Mouse (Mus musculus): ENCODE results near the gene Prtn3. TPM values are rescaled to one million over a fixed set of nuclear protein-coding genes. Genes with fewer than 3 reads are reported as not detected.

The Prtn3 gene
- polyA plus RNA-seq, 1 experiment = 3.6 TPM

DNA sequence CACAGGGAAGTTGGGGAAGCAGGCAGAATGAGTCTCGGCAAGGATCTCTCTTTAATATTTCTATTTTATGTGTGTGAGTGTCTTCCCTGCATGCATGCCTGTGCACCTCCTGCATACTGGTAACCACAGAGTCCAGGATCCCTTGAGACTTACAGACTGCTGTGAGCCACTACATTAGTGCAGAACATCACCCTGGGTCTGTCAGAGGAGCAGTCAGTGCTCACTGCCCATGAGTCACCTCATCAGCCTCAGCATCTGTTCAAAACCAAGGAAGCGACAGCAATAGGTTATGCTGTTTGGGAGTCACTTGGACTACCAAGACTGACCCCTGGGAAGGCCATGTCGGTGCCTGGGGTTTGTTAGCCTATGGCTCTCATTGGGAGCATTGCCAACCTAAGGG lies 32.0 kb upstream of the Prtn3 start:
- WGBS = 57% methylated on average over 3 of the region's 3 CpGs
- no peak for TF ChIP-seq CTCF (IDR thresholded peaks at IDR 0.05; ENCODE audit: insufficient read depth, low read length)
- no peak for TF ChIP-seq POLR2A (IDR thresholded peaks at IDR 0.05; ENCODE audit: borderline replicate concordance, extremely low read depth, low read depth, low read length)

DNA sequence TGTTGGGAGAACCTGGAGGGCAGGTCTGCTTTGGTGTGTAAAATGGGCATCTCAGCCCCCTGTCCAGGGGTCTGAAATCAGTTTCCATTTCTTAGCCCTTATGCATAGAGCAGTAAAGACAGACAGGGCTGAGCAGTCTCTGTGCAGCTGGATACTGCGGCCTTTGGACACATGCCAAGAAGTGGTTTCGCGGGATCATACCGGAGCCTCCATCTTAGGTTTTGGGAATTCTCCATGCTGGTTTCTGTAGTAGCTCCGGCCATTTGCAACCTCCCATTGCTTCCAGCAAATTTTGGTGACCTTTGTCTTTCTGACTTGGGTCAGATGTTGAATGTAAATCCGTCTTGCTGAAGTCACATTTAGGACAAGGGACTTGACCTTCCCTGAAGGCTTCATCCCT lies 30.8 kb upstream of the Prtn3 start:
- DNase-seq = no peak
- H3K4me3 ChIP-seq (replicated peaks; ENCODE audit: extremely low read depth, low read depth, low read length) = no peak overlapping the region
- TF ChIP-seq CTCF (IDR thresholded peaks at IDR 0.05; ENCODE audit: insufficient read depth, low read length) (no peak), POLR2A (IDR thresholded peaks at IDR 0.05; ENCODE audit: borderline replicate concordance, extremely low read depth, low read depth, low read length) (no peak)
- peaks cover 3% of the 10 kb centered on the region for H3K4me1 ChIP-seq (ENCODE audit: control insufficient read depth, insufficient read depth, low read length)
- 53% methylated on average over 6 of the region's 6 CpGs for WGBS

More for the DNA sequence above, 32.0 kb upstream of the Prtn3 start:
- DNase-seq = no peak
- H3K4me1 ChIP-seq (ENCODE audit: control insufficient read depth, insufficient read depth, low read length) = peaks cover 6% of the 10 kb centered on the region
- no peak overlapping the region for H3K4me3 ChIP-seq (replicated peaks; ENCODE audit: extremely low read depth, low read depth, low read length)

DNA sequence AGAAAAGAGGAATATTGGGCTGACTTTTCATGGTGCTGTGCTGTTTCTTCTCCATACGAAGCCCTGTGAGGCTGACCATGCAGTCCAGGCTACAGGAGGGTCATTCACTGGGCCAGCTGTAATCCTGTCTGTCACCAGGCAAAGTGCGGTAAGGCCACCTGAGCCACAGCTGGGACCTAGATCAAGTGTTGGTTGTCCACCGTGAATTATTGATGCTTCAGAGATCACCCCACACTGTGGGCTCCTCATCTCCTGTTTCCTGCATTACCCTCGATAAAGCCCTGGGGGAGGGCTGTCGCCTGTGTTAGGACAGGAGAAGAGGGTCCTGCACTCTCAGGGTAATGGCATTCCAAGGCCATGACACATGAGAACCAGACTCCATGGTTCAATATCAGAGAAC lies 27.7 kb upstream of the Prtn3 start:
- no peak for DNase-seq
- 63% methylated on average over 5 of the region's 5 CpGs for WGBS
- H3K4me3 ChIP-seq (replicated peaks; ENCODE audit: extremely low read depth, low read depth, low read length) = no peak overlapping the region
- TF ChIP-seq CTCF (IDR thresholded peaks at IDR 0.05; ENCODE audit: insufficient read depth, low read length) = no peak
- no peak for TF ChIP-seq POLR2A (IDR thresholded peaks at IDR 0.05; ENCODE audit: borderline replicate concordance, extremely low read depth, low read depth, low read length)
- H3K4me1 ChIP-seq (ENCODE audit: control insufficient read depth, insufficient read depth, low read length) = peaks cover under 1% of the 10 kb centered on the region

DNA sequence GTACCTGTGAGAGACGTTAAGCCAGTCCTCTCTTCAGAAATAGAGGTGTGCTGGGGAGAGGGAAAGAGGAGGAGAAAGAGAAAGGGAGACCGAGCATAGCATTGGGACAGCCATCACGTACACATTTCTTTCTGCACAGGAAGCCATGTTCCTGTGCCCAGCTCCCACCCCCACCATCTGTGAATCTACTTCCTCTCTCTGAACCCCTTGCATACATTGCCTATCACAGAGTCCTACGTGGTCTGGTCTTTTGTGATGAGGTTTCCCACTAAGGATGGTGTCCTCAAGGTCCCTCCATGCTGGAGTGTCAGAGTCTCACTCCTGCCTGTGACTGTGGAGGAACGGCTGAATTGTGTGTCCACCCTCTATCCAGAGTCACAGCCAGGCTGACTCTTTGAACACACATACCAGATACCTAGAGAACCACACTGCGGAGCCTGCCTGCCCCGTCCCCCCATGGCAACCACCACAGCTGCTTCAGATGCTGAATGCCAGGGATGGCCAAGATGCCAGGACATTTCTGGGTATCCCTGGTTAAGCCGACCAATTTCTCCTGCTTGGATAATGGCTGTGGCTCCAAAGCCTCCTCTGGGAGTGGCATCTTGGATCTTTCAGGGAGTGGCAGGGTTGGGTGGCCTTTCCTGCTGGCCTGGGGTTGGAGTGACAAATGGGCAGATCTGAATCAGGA lies 24.2 kb upstream of the Prtn3 start:
- no peak for DNase-seq
- WGBS = 54% methylated on average over 8 of the region's 8 CpGs
- TF ChIP-seq CTCF (IDR thresholded peaks at IDR 0.05; ENCODE audit: insufficient read depth, low read length) (no peak), POLR2A (IDR thresholded peaks at IDR 0.05; ENCODE audit: borderline replicate concordance, extremely low read depth, low read depth, low read length) (no peak)

DNA sequence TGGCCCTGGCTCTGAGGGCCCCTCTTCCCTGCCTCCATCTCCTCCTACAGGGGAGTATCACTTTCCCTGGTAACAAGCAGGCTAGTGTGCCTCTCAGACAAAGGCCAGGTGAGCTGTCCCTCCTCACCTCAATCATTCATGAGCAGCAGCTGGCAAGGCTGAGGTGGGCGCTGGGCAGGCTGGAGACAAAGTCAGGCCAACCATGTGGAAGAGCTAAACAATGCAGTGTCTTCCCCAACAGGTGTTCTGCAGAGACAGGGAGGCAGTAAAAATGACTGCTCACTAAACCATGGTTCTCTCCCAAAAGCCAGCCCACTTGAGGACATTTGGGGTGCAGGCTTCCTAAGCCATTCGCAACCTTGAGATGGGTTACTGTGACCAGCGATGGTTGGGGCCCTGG lies 22.6 kb upstream of the Prtn3 start:
- Histone ChIP-seq H3K4me3 (replicated peaks; ENCODE audit: extremely low read depth, low read depth, low read length) (no peak overlapping the region), H3K4me1 (ENCODE audit: control insufficient read depth, insufficient read depth, low read length) (peaks cover 18% of the 10 kb centered on the region)
- WGBS = 44% methylated on average over 3 of the region's 3 CpGs
- TF ChIP-seq CTCF (IDR thresholded peaks at IDR 0.05; ENCODE audit: insufficient read depth, low read length) = no peak
- no peak for TF ChIP-seq POLR2A (IDR thresholded peaks at IDR 0.05; ENCODE audit: borderline replicate concordance, extremely low read depth, low read depth, low read length)
- no peak for DNase-seq

More for the DNA sequence above, 24.2 kb upstream of the Prtn3 start:
- H3K4me1 ChIP-seq (ENCODE audit: control insufficient read depth, insufficient read depth, low read length) = peaks cover 13% of the 10 kb centered on the region
- no peak overlapping the region for H3K4me3 ChIP-seq (replicated peaks; ENCODE audit: extremely low read depth, low read depth, low read length)

DNA sequence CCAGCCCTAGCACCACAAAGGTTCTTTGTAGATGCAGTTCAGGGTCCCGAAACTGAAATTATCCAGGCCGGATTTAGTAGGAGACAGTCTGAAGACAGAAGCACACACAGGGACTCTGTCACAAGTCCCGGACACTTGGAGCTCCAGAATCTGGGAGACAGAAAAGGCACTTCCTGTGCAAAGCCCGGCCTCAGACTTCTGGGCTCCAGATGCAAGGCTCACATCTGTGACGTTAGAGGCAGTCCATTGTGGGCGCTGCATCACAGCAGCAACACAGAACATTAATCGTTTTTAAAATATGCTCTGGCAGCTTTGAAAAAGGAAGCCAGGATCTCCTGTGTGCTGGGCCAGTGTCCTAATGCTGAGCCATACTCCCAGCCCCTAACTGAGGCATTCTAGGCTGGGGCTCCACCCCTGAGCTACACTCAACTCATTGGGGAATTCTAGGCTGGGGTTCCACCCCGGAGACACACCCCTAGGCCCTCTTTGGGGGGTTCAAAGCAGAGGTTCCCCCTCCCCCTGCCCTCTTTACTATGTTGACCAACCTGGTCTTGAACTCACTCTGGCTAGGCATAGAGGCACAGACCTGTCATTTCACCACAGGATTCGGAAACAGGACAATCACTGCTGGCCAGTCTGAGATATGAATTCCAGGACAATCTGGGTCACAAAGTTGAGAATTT lies 22.0 kb upstream of the Prtn3 start:
- TF ChIP-seq POLR2A (IDR thresholded peaks at IDR 0.05; ENCODE audit: borderline replicate concordance, extremely low read depth, low read depth, low read length) (peak; percentile 34; the same call in 1 of the 2 replicates), CTCF (IDR thresholded peaks at IDR 0.05; ENCODE audit: insufficient read depth, low read length) (no peak)
- DNase-seq = no peak
- WGBS = 22% methylated on average over 9 of the region's 9 CpGs
- H3K4me1 ChIP-seq (ENCODE audit: control insufficient read depth, insufficient read depth, low read length) = peaks cover 24% of the 10 kb centered on the region
- no peak overlapping the region for H3K4me3 ChIP-seq (replicated peaks; ENCODE audit: extremely low read depth, low read depth, low read length)

DNA sequence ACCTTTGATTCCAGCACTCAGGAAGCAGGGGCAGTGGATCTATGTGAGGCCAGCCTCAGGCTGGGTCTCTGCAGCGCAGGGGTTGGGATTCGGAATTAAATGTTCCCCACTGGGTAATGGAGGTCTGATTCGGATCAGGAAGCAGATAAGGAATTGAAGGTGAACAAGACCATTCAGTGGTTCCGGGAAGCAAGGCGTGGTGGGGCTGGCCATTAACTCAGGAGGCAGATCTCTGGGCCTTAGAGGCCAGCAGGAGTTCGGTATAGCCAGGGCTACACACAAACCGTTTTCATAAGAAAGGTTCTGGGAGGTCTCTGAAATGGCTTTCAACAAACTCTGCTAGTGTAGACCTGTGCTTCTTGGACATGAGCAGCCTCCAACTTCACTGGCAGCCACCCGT lies 21.4 kb upstream of the Prtn3 start:
- no peak for DNase-seq
- H3K4me3 ChIP-seq (replicated peaks; ENCODE audit: extremely low read depth, low read depth, low read length) = peak overlapping the region; percentile 31
- 12% methylated on average over 8 of the region's 8 CpGs for WGBS
- no peak for TF ChIP-seq CTCF (IDR thresholded peaks at IDR 0.05; ENCODE audit: insufficient read depth, low read length)
- peaks cover 29% of the 10 kb centered on the region for H3K4me1 ChIP-seq (ENCODE audit: control insufficient read depth, insufficient read depth, low read length)

DNA sequence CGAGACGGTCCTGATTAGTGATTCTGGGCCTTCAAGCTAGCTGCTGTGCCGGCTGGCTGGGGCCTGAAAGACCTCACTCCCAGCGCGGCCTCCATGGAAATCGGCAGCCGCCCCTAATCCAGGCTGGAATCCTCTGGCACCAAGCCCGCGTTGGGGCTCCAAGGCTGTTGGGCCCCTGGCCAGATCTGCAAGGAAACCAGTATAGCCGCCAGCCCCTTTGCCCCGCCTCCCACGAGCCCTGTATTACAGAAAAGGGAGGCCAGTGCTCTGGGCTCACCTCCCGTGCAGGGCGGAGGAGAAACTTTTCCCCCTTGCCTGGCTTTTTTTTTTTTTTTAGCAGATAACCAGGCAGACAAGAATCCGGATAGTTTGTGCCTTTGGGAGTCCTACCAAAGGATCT lies 20.9 kb upstream of the Prtn3 start:
- H3K4me3 ChIP-seq (replicated peaks; ENCODE audit: extremely low read depth, low read depth, low read length) = peak overlapping the region; percentile 66
- DNase-seq = peak; percentile 93
- H3K4me1 ChIP-seq (ENCODE audit: control insufficient read depth, insufficient read depth, low read length) = peaks cover 35% of the 10 kb centered on the region
- TF ChIP-seq CTCF (IDR thresholded peaks at IDR 0.05; ENCODE audit: insufficient read depth, low read length) (no peak), POLR2A (IDR thresholded peaks at IDR 0.05; ENCODE audit: borderline replicate concordance, extremely low read depth, low read depth, low read length) (peak; percentile 40; the same call in 1 of the 2 replicates)
- WGBS = 1% methylated on average over 15 of the region's 15 CpGs

DNA sequence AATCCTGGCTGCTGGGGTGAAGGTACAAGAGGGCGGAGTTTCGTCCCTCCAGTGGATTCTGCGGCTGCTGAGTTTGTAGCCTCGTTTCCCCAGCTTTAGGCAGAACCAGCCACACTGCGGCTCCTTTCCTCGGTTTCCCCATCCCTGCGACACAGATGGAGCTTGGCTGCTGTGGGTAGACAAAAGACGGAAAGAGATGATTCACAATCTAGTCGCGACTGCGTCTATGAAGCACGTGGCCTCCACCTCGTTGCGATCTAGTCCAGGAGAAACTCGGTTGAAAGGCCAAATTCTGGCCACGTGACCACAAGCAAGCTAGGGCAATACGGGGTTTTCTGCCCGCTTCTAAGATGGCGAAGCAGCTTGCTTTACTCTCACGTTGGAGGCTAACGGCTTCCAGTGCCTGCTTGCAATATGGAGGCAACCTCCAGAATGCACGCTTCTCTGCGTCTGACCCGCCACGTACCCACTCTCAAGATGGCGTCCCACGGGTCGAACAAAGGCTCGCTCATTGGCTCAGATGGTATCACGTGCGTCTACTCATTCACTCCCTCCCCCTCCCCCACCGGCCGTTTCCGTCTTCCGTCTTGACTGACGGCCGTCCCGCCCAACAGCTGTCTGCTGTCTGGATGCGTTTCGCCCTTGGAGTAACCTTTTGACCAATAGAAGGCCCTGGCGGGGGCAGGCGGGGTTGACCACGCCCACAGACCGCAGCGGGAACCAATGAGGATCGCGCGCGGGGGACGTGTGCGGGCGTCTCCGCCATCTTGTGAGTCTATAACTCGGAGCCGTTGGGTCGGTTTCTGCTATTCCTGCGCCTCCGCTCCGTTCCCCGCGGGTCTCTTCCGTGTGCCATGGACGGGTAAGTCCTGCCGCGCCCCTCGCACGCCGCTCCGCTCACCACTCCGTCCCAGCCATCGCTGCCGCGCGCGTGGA lies 20.1 kb upstream of the Prtn3 start, which contains the start of gene Ptbp1:
Gene Ptbp1, plus strand, starts transcription at position 568 of the 936 bp plus-strand sequence.
- no peak for TF ChIP-seq CTCF (IDR thresholded peaks at IDR 0.05; ENCODE audit: insufficient read depth, low read length)
- TF ChIP-seq POLR2A (IDR thresholded peaks at IDR 0.05; ENCODE audit: borderline replicate concordance, extremely low read depth, low read depth, low read length) = peak; percentile 98
- WGBS = under 1% methylated on average over 75 of the region's 75 CpGs
- DNase-seq = peak; percentile 98
- Histone ChIP-seq H3K4me3 (replicated peaks; ENCODE audit: extremely low read depth, low read depth, low read length) (peak within 1 kb of the TSS; percentile 88), H3K4me1 (ENCODE audit: control insufficient read depth, insufficient read depth, low read length) (peaks cover 42% of the 10 kb centered on the region)
